Mouse (Mus musculus) heart, embryonic 16.5 days (tissue): Measurements from ENCODE around the gene Gm13693. TPM values are rescaled to one million over a fixed set of nuclear protein-coding genes. Genes with fewer than 3 reads are reported as not detected.
"Not testable (repeated sequence)": the region's sequence is repeated elsewhere in the genome, so short reads cannot be mapped to it uniquely, and the experiment has no call there.

ENCODE experiments used
- ATAC-seq: fragments of 200-750 bp; cut with Nextera tagmentation; replicated peaks from 2 replicates; pipeline ENCODE4 v1.8.0; 2017; ENCODE audit warnings: moderate number of reproducible peaks; ENCODE audit not compliant: insufficient read depth, low FRiP score; ENCODE audit errors: extremely low read depth
- H3K27ac ChIP-seq: fragments of 300-500 bp; sonication (generic); 2 replicates; pipeline ENCODE4 v1.5.1; 2014; ENCODE audit warnings: mild to moderate bottlenecking, low read length, control low read depth, moderate library complexity
- H3K27me3 ChIP-seq: fragments of 300-500 bp; sonication (generic); 2 replicates; pipeline ENCODE4 v1.6.1; 2014; ENCODE audit warnings: low read length, mixed read lengths; ENCODE audit not compliant: control insufficient read depth, insufficient read depth
- H3K36me3 ChIP-seq: fragments of 300-500 bp; sonication (generic); 2 replicates; pipeline ENCODE4 v1.6.1; 2014; ENCODE audit not compliant: control insufficient read depth, insufficient read depth
- H3K4me1 ChIP-seq: fragments of 300-500 bp; sonication (generic); 2 replicates; pipeline ENCODE4 v1.6.1; 2014; ENCODE audit warnings: low read length, mixed read lengths; ENCODE audit not compliant: control insufficient read depth, insufficient read depth
- H3K4me2 ChIP-seq: fragments of 300-500 bp; sonication (generic); 2 replicates; pipeline ENCODE4 v1.6.1; 2014; ENCODE audit warnings: low read depth, mild to moderate bottlenecking, control low read depth, low read length
- H3K4me3 ChIP-seq: fragments of 300-500 bp; sonication (generic); 2 replicates; pipeline ENCODE4 v1.5.1; 2014; ENCODE audit warnings: mild to moderate bottlenecking, control low read depth, low read length
- H3K9ac ChIP-seq: fragments of 300-500 bp; sonication (generic); 2 replicates; pipeline ENCODE4 v1.6.1; 2014; ENCODE audit warnings: low read length, control low read depth
- H3K9me3 ChIP-seq: fragments of 300-500 bp; sonication (generic); replicated peaks from 2 replicates; pipeline ENCODE4 v1.6.1; 2016; ENCODE audit warnings: low read length; ENCODE audit not compliant: control insufficient read depth
- WGBS: fragments of 180-500 bp; shearing (Covaris S2); extraction: QIAGEN DNeasy Blood & Tissue Kit; methylation state at CpG from one replicate; pipeline ENCODE4 v1.1.7; 2014; 5-methylcytosine and 5-hydroxymethylcytosine counted together
- polyA plus RNA-seq: library from polyadenylated mRNA; unstranded; fragments of >200 nt; fragmentation: Nextera tagmentation; extraction: Ambion mirVana; gene quantifications from 2 replicates; pipeline ENCODE4 v1.2.1, GENCODE M21; 2015

The Gm13693 gene
- polyA plus RNA-seq = not detected in 2 replicates

DNA sequence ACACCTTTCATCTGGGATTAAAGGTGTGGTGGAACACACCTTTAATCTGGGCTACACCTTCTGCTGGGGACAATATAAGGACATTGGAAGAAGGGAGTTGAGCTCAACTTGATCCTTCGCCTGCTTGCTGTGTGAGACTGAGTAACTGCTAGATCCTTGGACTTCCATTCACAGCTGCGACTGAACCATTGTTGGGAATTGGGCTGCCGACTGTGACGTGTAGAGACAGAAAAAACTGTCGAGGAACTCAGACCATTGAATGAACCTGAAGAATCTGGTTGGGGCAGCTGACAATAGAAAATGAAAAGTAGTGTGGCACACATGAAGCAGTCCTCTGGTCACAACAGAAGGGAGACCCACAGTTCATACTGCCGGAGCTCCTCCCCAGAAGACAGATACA, at the start of gene Gm13693:
Gene Gm13693, plus strand, starts transcription at position 301 of the 400 bp plus-strand sequence.
- not testable (repeated sequence) for H3K4me1 ChIP-seq, H3K4me2 ChIP-seq, H3K9ac ChIP-seq, H3K27ac ChIP-seq, H3K27me3 ChIP-seq, H3K4me3 ChIP-seq, H3K36me3 ChIP-seq, H3K9me3 ChIP-seq, ATAC-seq
- WGBS = no CpG with 5 or more reads among the region's 6 CpGs

DNA sequence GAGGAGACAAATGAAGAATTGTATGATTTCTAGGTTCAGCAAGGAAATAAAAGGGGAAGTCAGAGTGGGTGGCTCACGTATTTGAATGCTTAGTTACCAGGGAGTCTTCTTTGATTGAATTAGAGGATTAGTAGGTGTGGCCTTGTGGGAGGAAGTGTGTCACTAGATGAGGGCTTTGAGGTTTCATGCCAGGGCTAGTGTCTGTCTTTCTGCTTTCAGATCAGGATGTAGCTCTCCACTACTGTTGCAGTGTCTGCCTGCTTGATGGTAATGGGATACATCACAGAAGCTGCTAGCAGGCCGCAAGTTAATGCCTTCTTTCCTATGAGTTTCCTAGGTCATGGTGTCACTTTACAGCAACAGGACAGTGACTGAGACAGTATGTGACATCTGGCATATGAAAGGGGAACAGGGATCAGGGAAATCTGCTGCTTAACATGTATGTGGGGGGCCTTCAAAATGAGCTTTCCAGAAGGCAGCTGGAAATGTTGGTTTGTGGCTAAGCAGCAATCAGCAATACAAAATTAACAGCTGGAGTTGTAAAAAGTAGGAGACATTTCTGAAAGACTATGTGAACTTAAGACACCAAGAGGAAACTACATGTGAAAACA, 31.7 kb upstream of the Gm13693 start:
- no peak overlapping the region for H3K9ac ChIP-seq
- no peak overlapping the region for H3K4me2 ChIP-seq
- H3K36me3 ChIP-seq = no peaks in the 10 kb centered on the region
- H3K4me3 ChIP-seq = no peak overlapping the region
- no peaks in the 10 kb centered on the region for H3K27me3 ChIP-seq
- no peak for ATAC-seq
- 46% methylated on average over 2 of the region's 2 CpGs for WGBS
- no peaks in the 10 kb centered on the region for H3K4me1 ChIP-seq
- H3K9me3 ChIP-seq = no peaks in the 10 kb centered on the region
- H3K27ac ChIP-seq = no peak overlapping the region

DNA sequence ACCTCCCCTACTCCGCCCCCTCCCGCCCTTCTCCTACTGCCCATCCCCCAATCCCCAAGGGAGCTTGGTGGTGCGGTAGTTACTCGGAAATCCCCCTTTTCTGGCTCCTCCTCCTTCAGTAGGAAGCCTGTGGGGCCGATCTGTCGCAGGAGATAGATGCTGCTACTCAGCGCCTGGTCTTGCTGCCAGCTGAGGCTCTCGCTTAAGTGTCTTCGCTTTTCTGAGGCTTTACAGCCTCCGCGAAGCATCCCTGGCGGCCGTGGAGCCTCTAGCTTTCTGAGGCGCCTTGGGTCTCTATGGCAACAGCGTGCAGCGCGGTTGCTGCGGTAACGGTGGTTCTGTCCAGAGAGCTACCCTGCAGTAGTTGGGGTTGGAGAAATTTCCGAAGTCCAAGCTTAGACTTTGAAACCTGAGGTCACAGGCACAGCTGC, 20.4 kb upstream of the Gm13693 start, which contains the start of gene Zswim2:
Gene Zswim2, minus strand, starts transcription at position 298 of the 431 bp plus-strand sequence.
- no peak within 1 kb of the TSS for H3K9ac ChIP-seq
- H3K4me2 ChIP-seq = peak within 1 kb of the TSS; percentile 59
- peaks cover 4% of the 10 kb centered on the region for H3K4me1 ChIP-seq
- H3K9me3 ChIP-seq = no peaks in the 10 kb centered on the region
- peak within 1 kb of the TSS; percentile 33 for H3K4me3 ChIP-seq
- H3K36me3 ChIP-seq = no peaks in the 10 kb centered on the region
- no peaks in the 10 kb centered on the region for H3K27me3 ChIP-seq
- no peak within 1 kb of the TSS for H3K27ac ChIP-seq
- WGBS = 2% methylated on average over 20 of the region's 20 CpGs
- 0 out of 2 replicates have a peak, but pooled peaks have one; percentile 45 for ATAC-seq

DNA sequence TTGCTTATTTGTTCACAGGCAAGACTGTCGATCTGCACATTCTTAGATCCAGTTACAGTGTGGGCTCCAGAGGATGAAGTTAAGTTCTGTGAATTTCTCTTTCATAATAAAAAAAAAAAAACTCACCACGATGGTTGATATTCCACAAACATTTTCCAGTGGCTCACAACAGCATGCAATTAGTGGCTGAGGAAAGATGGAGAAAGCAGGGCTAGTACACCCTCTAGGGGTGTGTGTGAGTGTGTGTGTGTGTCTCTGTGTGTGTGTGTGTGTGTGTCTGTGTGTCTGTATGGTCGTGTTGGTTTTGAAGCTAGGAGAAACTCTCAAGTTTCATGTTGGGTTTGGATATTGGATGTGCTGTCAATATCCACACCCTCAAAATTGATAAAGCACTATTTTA, 19.9 kb upstream of the Gm13693 start:
- Histone ChIP-seq H3K9me3 (no peaks in the 10 kb centered on the region), H3K9ac (no peak overlapping the region), H3K4me1 (peaks cover 4% of the 10 kb centered on the region), H3K27me3 (no peaks in the 10 kb centered on the region), H3K4me2 (peak overlapping the region; percentile 59), H3K36me3 (no peaks in the 10 kb centered on the region), H3K4me3 (peak overlapping the region; percentile 33; the same call in 1 of the 2 replicates), H3K27ac (no peak overlapping the region)
- ATAC-seq = no peak
- 46% methylated on average over 3 of the region's 3 CpGs for WGBS

DNA sequence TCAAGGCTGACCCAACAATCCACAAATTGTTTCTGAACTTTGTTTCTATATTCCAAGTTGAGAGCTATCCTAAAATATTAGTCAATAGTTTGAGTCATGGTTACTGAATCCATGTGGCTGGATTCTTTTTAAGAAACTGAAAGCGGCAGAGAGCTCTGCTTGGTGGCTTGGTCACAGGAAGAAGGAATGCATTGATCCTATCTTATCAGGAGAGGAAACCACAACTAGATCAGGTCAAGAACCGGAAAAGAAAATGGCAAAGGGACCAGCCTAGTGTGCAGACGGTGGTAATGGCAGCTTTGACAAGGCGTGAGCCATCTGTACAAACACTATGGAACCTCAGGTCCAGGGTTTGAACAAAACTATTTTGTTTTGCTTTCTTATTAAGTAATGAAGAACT, 19.5 kb upstream of the Gm13693 start:
- Histone ChIP-seq H3K36me3 (no peaks in the 10 kb centered on the region), H3K4me3 (no peak overlapping the region), H3K27ac (no peak overlapping the region), H3K27me3 (no peaks in the 10 kb centered on the region), H3K4me1 (peaks cover 4% of the 10 kb centered on the region), H3K9me3 (no peaks in the 10 kb centered on the region), H3K9ac (no peak overlapping the region), H3K4me2 (no peak overlapping the region)
- 37% methylated on average over 4 of the region's 4 CpGs for WGBS
- ATAC-seq = no peak

DNA sequence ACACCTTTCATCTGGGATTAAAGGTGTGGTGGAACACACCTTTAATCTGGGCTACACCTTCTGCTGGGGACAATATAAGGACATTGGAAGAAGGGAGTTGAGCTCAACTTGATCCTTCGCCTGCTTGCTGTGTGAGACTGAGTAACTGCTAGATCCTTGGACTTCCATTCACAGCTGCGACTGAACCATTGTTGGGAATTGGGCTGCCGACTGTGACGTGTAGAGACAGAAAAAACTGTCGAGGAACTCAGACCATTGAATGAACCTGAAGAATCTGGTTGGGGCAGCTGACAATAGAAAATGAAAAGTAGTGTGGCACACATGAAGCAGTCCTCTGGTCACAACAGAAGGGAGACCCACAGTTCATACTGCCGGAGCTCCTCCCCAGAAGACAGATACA, 5.9 kb upstream of the Gm13693 start, which contains the start of gene Gm13698:
Gene Gm13698, plus strand, starts transcription at position 301 of the 400 bp plus-strand sequence.
- H3K36me3 ChIP-seq, ATAC-seq, H3K27ac ChIP-seq, H3K9me3 ChIP-seq, H3K4me2 ChIP-seq, H3K27me3 ChIP-seq, H3K4me1 ChIP-seq, H3K4me3 ChIP-seq, H3K9ac ChIP-seq: not testable (repeated sequence)
- no CpG with 5 or more reads among the region's 6 CpGs for WGBS

DNA sequence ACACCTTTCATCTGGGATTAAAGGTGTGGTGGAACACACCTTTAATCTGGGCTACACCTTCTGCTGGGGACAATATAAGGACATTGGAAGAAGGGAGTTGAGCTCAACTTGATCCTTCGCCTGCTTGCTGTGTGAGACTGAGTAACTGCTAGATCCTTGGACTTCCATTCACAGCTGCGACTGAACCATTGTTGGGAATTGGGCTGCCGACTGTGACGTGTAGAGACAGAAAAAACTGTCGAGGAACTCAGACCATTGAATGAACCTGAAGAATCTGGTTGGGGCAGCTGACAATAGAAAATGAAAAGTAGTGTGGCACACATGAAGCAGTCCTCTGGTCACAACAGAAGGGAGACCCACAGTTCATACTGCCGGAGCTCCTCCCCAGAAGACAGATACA, 5.7 kb downstream of the Gm13693 start, which contains the start of gene Gm13695:
Gene Gm13695, plus strand, starts transcription at position 301 of the 400 bp plus-strand sequence.
- not testable (repeated sequence) for H3K27ac ChIP-seq, H3K36me3 ChIP-seq, H3K4me1 ChIP-seq, H3K9me3 ChIP-seq, H3K9ac ChIP-seq, H3K4me3 ChIP-seq, ATAC-seq, H3K4me2 ChIP-seq, H3K27me3 ChIP-seq
- WGBS = no CpG with 5 or more reads among the region's 6 CpGs

DNA sequence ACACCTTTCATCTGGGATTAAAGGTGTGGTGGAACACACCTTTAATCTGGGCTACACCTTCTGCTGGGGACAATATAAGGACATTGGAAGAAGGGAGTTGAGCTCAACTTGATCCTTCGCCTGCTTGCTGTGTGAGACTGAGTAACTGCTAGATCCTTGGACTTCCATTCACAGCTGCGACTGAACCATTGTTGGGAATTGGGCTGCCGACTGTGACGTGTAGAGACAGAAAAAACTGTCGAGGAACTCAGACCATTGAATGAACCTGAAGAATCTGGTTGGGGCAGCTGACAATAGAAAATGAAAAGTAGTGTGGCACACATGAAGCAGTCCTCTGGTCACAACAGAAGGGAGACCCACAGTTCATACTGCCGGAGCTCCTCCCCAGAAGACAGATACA, 11.5 kb downstream of the Gm13693 start, which contains the start of gene Gm13696:
Gene Gm13696, plus strand, starts transcription at position 301 of the 400 bp plus-strand sequence.
- H3K4me1 ChIP-seq, H3K4me3 ChIP-seq, H3K36me3 ChIP-seq, H3K4me2 ChIP-seq, H3K27ac ChIP-seq, ATAC-seq, H3K27me3 ChIP-seq, H3K9me3 ChIP-seq, H3K9ac ChIP-seq: not testable (repeated sequence)
- WGBS = no CpG with 5 or more reads among the region's 6 CpGs

DNA sequence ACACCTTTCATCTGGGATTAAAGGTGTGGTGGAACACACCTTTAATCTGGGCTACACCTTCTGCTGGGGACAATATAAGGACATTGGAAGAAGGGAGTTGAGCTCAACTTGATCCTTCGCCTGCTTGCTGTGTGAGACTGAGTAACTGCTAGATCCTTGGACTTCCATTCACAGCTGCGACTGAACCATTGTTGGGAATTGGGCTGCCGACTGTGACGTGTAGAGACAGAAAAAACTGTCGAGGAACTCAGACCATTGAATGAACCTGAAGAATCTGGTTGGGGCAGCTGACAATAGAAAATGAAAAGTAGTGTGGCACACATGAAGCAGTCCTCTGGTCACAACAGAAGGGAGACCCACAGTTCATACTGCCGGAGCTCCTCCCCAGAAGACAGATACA, 17.3 kb downstream of the Gm13693 start, which contains the start of gene Gm13694:
Gene Gm13694, plus strand, starts transcription at position 301 of the 400 bp plus-strand sequence.
- H3K27ac ChIP-seq, H3K36me3 ChIP-seq, H3K9me3 ChIP-seq, H3K4me2 ChIP-seq, H3K9ac ChIP-seq, ATAC-seq, H3K27me3 ChIP-seq, H3K4me3 ChIP-seq, H3K4me1 ChIP-seq: not testable (repeated sequence)
- WGBS = no CpG with 5 or more reads among the region's 6 CpGs
